In the genomic region with DNA sequence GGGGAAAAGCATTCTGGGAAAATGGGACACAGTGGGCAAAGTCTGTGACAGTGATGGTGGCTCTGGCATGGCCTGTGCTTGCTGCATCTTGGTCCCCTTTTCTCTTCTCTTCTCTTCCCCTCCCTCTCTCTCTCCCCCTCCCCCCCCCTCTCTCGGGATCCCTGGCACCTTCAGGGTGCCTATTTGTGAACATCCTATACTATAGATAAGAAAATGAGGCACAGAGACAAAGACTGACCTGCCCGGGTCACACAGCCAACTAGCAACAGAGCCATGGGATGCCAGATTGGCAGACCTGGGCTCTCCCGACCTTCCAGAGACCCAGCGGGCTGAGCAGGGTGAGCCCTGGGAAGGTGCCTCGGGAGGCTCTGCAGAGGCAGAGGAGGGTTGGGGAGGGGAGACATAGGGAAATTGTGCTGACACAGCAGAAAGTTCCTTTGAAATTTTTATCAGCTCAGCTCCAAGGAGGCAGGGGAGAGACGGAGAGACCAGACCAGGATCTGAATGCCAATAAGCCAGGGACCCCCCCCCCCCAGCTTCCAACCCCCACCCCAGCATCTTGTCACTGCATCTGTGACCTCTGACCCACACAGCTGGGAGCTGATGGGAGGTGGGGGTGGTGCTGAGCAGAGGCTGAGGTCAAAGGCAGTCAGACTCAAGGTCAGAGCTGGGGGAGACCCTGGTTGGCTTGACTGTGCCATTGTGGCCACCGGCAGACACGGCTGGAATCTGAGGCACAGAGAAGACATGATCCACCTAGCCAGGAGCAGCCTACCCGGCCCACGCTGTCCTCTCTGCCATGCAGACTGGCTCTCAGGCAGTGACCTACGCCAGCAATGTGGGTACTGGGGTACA, we compare ENCODE assay signal across 9 mouse cellular contexts. TPM values are rescaled to one million over a fixed set of nuclear protein-coding genes. Genes with fewer than 3 reads are reported as not detected.
DNase-seq lines count a peak whose midpoint lies in the region; ATAC-seq lines count a peak whose summit lies in the region.
"Had no signal": no experiment of that assay in that cellular context is flagged by ENCODE, and none has a peak within 500 bp of the region (broad histone marks: within the 10 kb centered on the region; RNA-seq: fewer than 3 reads in every experiment).

No protein-coding gene starts in this region.

- H3K4me1 ChIP-seq in heart, embryonic 14.5 days (ENCODE audit: control insufficient read depth in 2 of 2, insufficient read depth in 2 of 2, low read length in 2 of 2), result peaks cover 37 to 53% of the 10 kb centered on the region in 2 experiments
- peaks cover 24% of the 10 kb centered on the region; the same call in 1 of the 2 replicates for H3K4me1 ChIP-seq in neural tube, embryonic 14.5 days (ENCODE audit: control insufficient read depth, insufficient read depth, low read length)

- intact Hi-C loops in gastrocnemius, postnatal 14 days (cut with DNase I; ENCODE audit: low total_unique reads), result no loop called here

- H3K36me3 ChIP-seq in heart, embryonic 14.5 days (ENCODE audit: control insufficient read depth, insufficient read depth, low read length), result peaks cover 34% of the 10 kb centered on the region
- H3K36me3 ChIP-seq in neural tube, embryonic 14.5 days (ENCODE audit: control insufficient read depth, insufficient read depth, low read length), result peaks cover 4% of the 10 kb centered on the region; the same call in 1 of the 2 replicates

- 37% methylated on average over 11 of the region's 11 CpGs for WGBS in heart, embryonic 14.5 days
- WGBS in neural tube, embryonic 14.5 days, result 45% methylated on average over 11 of the region's 11 CpGs

- H3K4me3 ChIP-seq in heart, embryonic 14.5 days (ENCODE audit: control insufficient read depth in 1 of 2, insufficient read depth in 1 of 2, low read depth in 1 of 2, low read length in 2 of 2), result no peak overlapping the region
- H3K4me3 ChIP-seq in neural tube, embryonic 14.5 days (ENCODE audit: low read depth, low read length), result no peak overlapping the region

- DNase-seq in gastrocnemius, postnatal 14 days, result peak; percentile 4
- no peak for DNase-seq in gastrocnemius, postnatal 4 days (ENCODE audit: low spot score in 2 of 2)
- peak; percentile 5 for DNase-seq in right cerebral cortex, postnatal 14 days
- no peak for DNase-seq in right cerebral cortex, postnatal 25 days
- no peak for DNase-seq in left cerebral cortex, adult 9 months (ENCODE audit: low spot score in 2 of 2)
- DNase-seq in embryo, embryonic 9.5 days (ENCODE audit: extremely low spot score), result no peak

- H3K27ac ChIP-seq in heart, embryonic 14.5 days (replicated peaks in 1 of 2; ENCODE audit: control insufficient read depth in 1 of 2, insufficient read depth in 1 of 2, low read depth in 2 of 2, low read length in 2 of 2), result no peak overlapping the region
- H3K27ac ChIP-seq in neural tube, embryonic 14.5 days (ENCODE audit: low read depth, low read length), result no peak overlapping the region

- no peaks in the 10 kb centered on the region for H3K27me3 ChIP-seq in heart, embryonic 14.5 days (ENCODE audit: control insufficient read depth, insufficient read depth, low read length)
- no peaks in the 10 kb centered on the region for H3K27me3 ChIP-seq in neural tube, embryonic 14.5 days (ENCODE audit: control insufficient read depth, insufficient read depth, low read length)

- H3K9ac ChIP-seq in heart, embryonic 14.5 days (ENCODE audit: low read length), result peak overlapping the region; percentile 28; the same call in 1 of the 2 replicates
- H3K9ac ChIP-seq in neural tube, embryonic 14.5 days (replicated peaks; ENCODE audit: low read depth, low read length), result 0 out of 2 replicates have a peak overlapping the region, but pooled peaks have one; percentile 25

- no peaks in the 10 kb centered on the region for H3K9me3 ChIP-seq in heart, embryonic 14.5 days (ENCODE audit: control insufficient read depth, low read length)
- no peaks in the 10 kb centered on the region for H3K9me3 ChIP-seq in neural tube, embryonic 14.5 days (ENCODE audit: control insufficient read depth, low read length)
- H3K9me3 ChIP-seq: G1E had no signal

- no peak for ATAC-seq in heart, embryonic 14.5 days (ENCODE audit: insufficient number of reproducible peaks, insufficient read depth, low FRiP score, low read depth)
- no peak for ATAC-seq in neural tube, embryonic 14.5 days (ENCODE audit: low read depth)

- no peak overlapping the region for H3K4me2 ChIP-seq in heart, embryonic 14.5 days (ENCODE audit: low read length)
- H3K4me2 ChIP-seq in neural tube, embryonic 14.5 days (ENCODE audit: low read depth, low read length), result no peak overlapping the region

RNA-seq across cellular contexts. Expression of a gene that starts 25.6 kb away (rescaled TPM):
- under 1 TPM; 0.45 to 0.91 TPM for total RNA-seq in gastrocnemius, postnatal 14 days (2021)
- total RNA-seq in gastrocnemius, postnatal 4 days (2021), result under 1 TPM; 0.91 to 0.98 TPM
- 3.8 and 4.7 TPM in 2 replicates for polyA plus RNA-seq in heart, embryonic 14.5 days (2014; fragmentation: Nextera tagmentation; extraction: Ambion mirVana)
- polyA plus RNA-seq in neural tube, embryonic 14.5 days (2014; fragmentation: Nextera tagmentation; extraction: Ambion mirVana), result 1.3 and 2.0 TPM in 2 replicates

RNA-seq across cellular contexts. Expression of a gene that starts 29.6 kb away (rescaled TPM):
- under 1 TPM in 1 of 2 experiments, not detected in 1; 0.80 TPM for total RNA-seq in gastrocnemius, postnatal 14 days (2021)
- total RNA-seq in gastrocnemius, postnatal 4 days (2021), result 1 to 10 TPM; 1.3 to 2.0 TPM
- polyA plus RNA-seq in heart, embryonic 14.5 days (2014; fragmentation: Nextera tagmentation; extraction: Ambion mirVana), result 1.0 TPM in 2 replicates
- polyA plus RNA-seq in neural tube, embryonic 14.5 days (2014; fragmentation: Nextera tagmentation; extraction: Ambion mirVana), result 2.0 and 4.4 TPM in 2 replicates

RNA-seq across cellular contexts. Expression of a gene that starts 34.2 kb away (rescaled TPM):
- under 1 TPM; 0.41 to 0.47 TPM for total RNA-seq in gastrocnemius, postnatal 14 days (2021)
- 1 to 10 TPM in 1 of 2 experiments, under 1 TPM in 1; 0.70 to 1.5 TPM for total RNA-seq in gastrocnemius, postnatal 4 days (2021)
- 1.7 and 2.0 TPM in 2 replicates for polyA plus RNA-seq in heart, embryonic 14.5 days (2014; fragmentation: Nextera tagmentation; extraction: Ambion mirVana)
- polyA plus RNA-seq in neural tube, embryonic 14.5 days (2014; fragmentation: Nextera tagmentation; extraction: Ambion mirVana), result 4.3 and 6.3 TPM in 2 replicates

RNA-seq across cellular contexts. Expression of a gene that starts 34.2 kb away (rescaled TPM):
- total RNA-seq in gastrocnemius, postnatal 14 days (2021), result 10 to 100 TPM; 38.6 to 39.8 TPM
- 10 to 100 TPM; 48.1 to 48.5 TPM for total RNA-seq in gastrocnemius, postnatal 4 days (2021)
- 52.6 and 53.5 TPM in 2 replicates for polyA plus RNA-seq in heart, embryonic 14.5 days (2014; fragmentation: Nextera tagmentation; extraction: Ambion mirVana)
- polyA plus RNA-seq in neural tube, embryonic 14.5 days (2014; fragmentation: Nextera tagmentation; extraction: Ambion mirVana), result 61.0 and 68.0 TPM in 2 replicates

RNA-seq across cellular contexts. Expression of a gene that starts 37.0 kb away (rescaled TPM):
- total RNA-seq in gastrocnemius, postnatal 14 days (2021), result 100 to 1,000 TPM; 262 to 320 TPM
- total RNA-seq in gastrocnemius, postnatal 4 days (2021), result 100 to 1,000 TPM; 274 to 335 TPM
- polyA plus RNA-seq in heart, embryonic 14.5 days (2014; fragmentation: Nextera tagmentation; extraction: Ambion mirVana), result 45.0 and 47.0 TPM in 2 replicates
- 21.9 and 25.0 TPM in 2 replicates for polyA plus RNA-seq in neural tube, embryonic 14.5 days (2014; fragmentation: Nextera tagmentation; extraction: Ambion mirVana)

Comparison
In these comparisons a context has a peak if more than half of its experiments do, and no peak if none do; other contexts are left out.
1. DNase-seq: peak in gastrocnemius, postnatal 14 days (single experiment) and right cerebral cortex, postnatal 14 days (single experiment); none in gastrocnemius, postnatal 4 days (0 of 2), right cerebral cortex, postnatal 25 days (single experiment), left cerebral cortex, adult 9 months (0 of 2) and embryo, embryonic 9.5 days (single experiment).